Mouse (Mus musculus) heart, adult 2 months (tissue): ENCODE data around the gene Asic2.

ENCODE experiments used
- CTCF ChIP-seq: fragments of 200-600 bp; IDR thresholded peaks from 2 replicates; pipeline ENCODE4 v1.8.1; 2022; ENCODE audit warnings: antibody characterized with exemption, mild to moderate bottlenecking, moderate library complexity
- EP300 ChIP-seq: fragments of 200-500 bp; IDR thresholded peaks from 2 replicates; pipeline ENCODE4 v1.6.1; 2011; ENCODE audit warnings: low read depth, low read length, control low read depth; ENCODE audit not compliant: insufficient read depth
- POLR2A ChIP-seq: fragments of 200-500 bp; IDR thresholded peaks from 2 replicates; pipeline ENCODE4 v1.6.1; 2011; ENCODE audit warnings: mild to moderate bottlenecking, low read depth, low read length, control low read depth; ENCODE audit not compliant: insufficient read depth

DNA sequence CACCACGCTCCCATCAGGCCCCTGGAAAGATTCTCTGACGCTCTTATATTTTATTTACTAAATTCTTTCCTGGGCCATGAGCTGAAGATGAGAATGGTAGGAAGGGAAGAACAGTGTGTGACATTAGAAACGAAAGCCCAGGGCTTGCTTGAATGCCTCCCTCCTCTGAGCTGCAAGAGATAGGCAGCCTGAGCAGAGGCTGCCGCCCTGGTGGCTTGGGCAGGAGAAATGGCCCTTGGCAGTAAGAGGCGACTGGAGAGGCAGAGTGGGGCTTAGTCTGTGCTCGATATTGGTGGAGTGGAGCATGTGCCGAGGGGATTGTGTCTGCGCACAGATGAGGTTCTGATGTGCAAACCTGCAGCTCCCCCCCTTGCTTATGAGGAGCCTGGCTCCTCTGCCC is 1014.1 kb downstream of the Asic2 start:
- TF ChIP-seq CTCF (no peak), EP300 (no peak), POLR2A (no peak)
